Mouse (Mus musculus): ENCODE results near the gene Nat9. TPM values are rescaled to one million over a fixed set of nuclear protein-coding genes. Genes with fewer than 3 reads are reported as not detected.

Gene Nat9
- polyA plus RNA-seq, 1 experiment = 36.9 TPM

DNA sequence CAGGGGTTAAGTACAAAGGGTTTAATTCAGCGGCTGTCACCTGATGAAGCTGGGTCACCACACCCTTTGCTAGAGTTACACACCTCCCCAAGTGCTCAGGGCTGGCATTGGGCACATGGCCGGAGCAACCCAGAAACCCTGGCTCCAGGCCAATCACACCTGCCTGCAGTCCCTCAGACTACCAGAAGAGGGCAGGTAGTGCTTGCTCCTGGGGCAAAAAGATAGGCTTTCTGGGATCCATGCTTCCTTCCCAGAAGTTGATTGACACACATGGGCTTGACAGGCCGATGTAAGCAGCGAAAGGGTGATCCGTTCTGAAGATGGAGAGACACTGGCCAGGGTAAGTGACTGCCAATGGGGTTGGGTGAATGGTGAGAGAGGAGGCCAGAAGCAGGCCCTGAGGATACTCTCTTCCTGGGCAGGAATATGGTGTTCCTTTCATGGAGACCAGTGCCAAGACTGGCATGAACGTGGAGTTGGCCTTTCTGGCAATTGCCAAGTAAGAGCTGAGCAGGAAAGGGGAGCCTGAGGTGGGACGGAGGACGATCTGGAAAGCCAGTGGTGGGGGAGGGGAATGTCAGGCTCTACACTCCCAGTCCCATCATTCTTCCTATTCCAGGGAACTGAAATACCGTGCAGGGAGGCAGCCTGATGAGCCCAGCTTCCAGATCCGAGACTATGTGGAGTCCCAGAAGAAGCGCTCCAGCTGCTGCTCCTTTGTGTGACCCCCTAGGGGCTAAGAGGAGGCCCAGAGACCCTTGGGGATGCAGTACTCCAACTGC is 27.5 kb downstream of the Nat9 start:
- DNase-seq (ENCODE audit: extremely low spot score in 1 of 2, low spot score in 1 of 2) = peak in 1 of 2 experiments; percentile 70

DNA sequence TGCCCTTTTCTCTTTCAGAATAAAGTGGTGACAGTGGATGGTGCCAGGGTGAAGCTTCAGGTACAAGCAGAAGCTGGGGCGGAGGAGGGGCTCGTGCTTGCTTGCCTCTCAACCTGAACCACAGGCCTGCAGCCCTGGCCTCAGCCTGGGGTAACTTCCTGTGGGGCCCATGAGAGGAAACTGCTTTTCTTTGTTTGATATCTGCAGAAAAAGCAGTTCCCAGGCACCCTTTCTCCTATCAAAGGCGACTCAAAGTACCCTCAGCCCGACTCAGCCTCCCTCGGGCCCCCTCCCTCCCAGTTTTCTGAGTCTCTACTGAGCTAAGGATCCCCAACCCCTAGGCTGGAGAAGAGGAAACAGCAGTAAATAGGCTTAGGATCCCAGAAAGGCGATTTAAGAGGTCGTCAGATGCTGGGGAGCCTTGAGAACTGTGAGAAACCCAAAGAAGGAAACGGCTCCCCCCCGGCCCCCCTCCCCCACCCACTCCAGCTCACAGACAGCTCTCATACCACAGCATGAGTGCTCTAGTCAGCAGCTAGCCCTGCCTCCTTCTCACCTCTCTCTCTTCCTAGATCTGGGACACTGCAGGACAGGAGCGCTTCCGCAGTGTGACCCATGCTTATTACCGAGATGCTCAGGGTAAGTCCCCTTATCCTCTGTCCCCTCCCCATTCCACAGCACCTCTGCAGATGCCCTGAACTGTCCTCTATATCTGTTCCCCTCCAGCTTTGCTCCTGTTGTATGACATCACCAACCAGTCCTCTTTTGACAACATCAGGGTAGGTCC is 29.5 kb downstream of the Nat9 start:
- no peak for DNase-seq (ENCODE audit: extremely low spot score in 1 of 2, low spot score in 1 of 2)

- DNase-seq (ENCODE audit: extremely low spot score in 1 of 2, low spot score in 1 of 2) = no peak
Observed at GRCm38 (mm10) chr11:115155053-115155634, 32.5 kb downstream of the Nat9 start.

GRCm38 (mm10) chr11:115153699-115154292 is 33.9 kb downstream of the Nat9 start:
- peak in 1 of 2 experiments; percentile 72 for DNase-seq (ENCODE audit: extremely low spot score in 1 of 2, low spot score in 1 of 2)

- no peak for DNase-seq (ENCODE audit: extremely low spot score in 1 of 2, low spot score in 1 of 2)
Observed at GRCm38 (mm10) chr11:115153088-115153487, 34.6 kb downstream of the Nat9 start.

DNA sequence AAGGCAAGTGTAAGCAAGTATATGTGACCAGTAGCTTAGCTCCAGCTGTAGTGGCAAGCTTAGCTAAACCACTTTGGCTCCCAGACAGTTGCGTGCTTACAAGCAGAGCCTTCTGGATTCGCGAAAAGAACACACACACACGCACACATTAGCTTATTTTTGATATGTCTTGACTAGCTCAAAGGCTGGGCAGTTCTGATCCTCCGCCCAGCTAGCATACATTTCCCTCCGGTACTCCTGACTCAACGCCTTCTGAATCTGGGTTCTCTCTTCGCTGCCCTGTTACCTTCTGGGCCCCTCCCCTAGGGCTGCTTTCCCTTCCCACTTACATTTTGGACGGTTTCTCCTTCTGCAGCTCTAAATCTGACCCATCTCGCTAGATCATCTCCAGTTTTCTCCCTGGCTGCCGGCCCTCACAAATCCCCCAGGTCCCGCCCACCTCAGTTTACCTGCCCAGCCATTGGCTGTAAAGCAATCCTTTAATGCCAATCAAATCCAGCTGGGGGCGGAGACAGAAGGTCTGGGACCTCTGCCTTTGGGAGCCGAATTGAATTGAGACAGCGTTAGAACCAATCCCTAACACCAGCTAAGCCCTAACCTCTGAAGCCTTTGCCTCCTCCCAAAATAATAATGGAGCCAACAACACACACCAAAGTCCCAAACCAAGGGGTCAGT is 35.8 kb downstream of the Nat9 start:
- DNase-seq (ENCODE audit: extremely low spot score in 1 of 2, low spot score in 1 of 2) = no peak

DNA sequence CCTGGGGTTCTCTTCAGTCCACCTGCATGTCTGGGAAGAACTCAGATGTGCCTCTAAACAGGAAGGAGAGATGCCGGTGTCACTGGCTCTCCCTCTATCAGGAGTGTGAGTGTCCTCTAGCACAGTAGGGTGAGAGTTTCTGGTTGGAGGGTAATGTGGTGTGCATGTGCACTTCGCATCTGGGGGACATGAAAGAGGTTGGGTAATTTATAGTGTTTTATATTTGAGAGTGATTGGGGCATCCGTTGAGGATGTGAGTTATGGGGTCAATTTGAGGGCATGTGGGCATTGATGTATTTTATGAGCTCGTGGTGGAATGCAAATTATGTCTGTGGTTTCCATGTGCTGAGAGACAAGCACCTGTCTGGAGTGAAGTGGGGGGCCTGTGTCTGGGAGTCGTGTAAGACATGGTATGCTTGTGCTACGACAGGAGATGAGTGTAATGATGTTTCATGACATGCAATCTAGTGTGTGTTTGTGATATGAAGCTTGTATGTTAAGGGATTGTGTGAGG is 36.9 kb downstream of the Nat9 start:
- DNase-seq (ENCODE audit: extremely low spot score in 1 of 2, low spot score in 1 of 2) = no peak

- DNase-seq (ENCODE audit: extremely low spot score in 1 of 2, low spot score in 1 of 2) = no peak
Observed at GRCm38 (mm10) chr11:115147813-115148212, 39.8 kb downstream of the Nat9 start.

GRCm38 (mm10) chr11:115141970-115142369 is 45.7 kb downstream of the Nat9 start:
- no peak for DNase-seq (ENCODE audit: extremely low spot score in 1 of 2, low spot score in 1 of 2)

- DNase-seq (ENCODE audit: extremely low spot score in 1 of 2, low spot score in 1 of 2) = no peak
Observed at GRCm38 (mm10) chr11:115138597-115139262, 48.9 kb downstream of the Nat9 start.

DNA sequence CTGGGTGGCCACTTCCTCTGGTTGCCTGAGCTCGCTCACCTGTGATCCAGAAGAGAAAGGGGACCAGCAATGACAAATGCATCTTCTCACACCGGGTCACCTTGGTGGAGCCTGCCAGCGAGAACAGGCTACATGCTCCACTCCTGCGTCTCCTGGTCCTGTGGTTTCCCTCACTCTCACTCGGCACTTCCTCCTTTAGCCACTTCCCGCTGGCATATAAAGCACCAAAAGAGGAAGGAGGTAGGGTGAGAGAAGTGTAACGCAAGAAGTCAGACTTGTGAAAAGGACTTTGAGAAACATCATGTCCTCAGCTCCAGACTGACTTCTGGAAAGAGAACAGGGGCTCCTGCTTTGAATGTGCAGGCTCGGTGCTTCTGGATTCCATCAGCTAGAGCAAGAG is 53.9 kb downstream of the Nat9 start, which contains the start of gene Cd300lf:
TSS of gene Cd300lf (minus strand) at position 193 of the 400 bp plus-strand sequence.
- no peak for DNase-seq (ENCODE audit: extremely low spot score in 1 of 2, low spot score in 1 of 2)

Other genes starting within 250 kb of the Nat9 start
- not detected in 2 replicates for gene Cd300c, start 218.7 kb downstream of the Nat9 start, polyA plus RNA-seq (2012; rRNA removed)
- 0.08 and 0.16 TPM in 2 replicates for gene Cd300ld, start 197.9 kb downstream of the Nat9 start, polyA plus RNA-seq (2012; rRNA removed)
- gene Cd300c2, start 186.0 kb downstream of the Nat9 start, polyA plus RNA-seq (2012; rRNA removed) = 5.3 and 7.1 TPM in 2 replicates
- gene Cd300ld2, start 171.7 kb downstream of the Nat9 start, polyA plus RNA-seq (2012; rRNA removed) = 0.30 TPM in 1 of 2 replicates, not detected in the other
- 0.30 and 0.55 TPM in 2 replicates for gene Cd300ld4, start 160.8 kb downstream of the Nat9 start, polyA plus RNA-seq (2012; rRNA removed)
- 0.86 TPM in 1 of 2 replicates, not detected in the other for gene Cd300ld5, start 150.1 kb downstream of the Nat9 start, polyA plus RNA-seq (2012; rRNA removed)
- gene Cd300ld3, start 139.4 kb downstream of the Nat9 start, polyA plus RNA-seq (2012; rRNA removed) = 0.68 and 0.86 TPM in 2 replicates
- 0.06 and 0.22 TPM in 2 replicates for gene Cd300e, start 125.7 kb downstream of the Nat9 start, polyA plus RNA-seq (2012; rRNA removed)
- 22.7 and 25.3 TPM in 2 replicates for gene Rab37, start 96.4 kb downstream of the Nat9 start, polyA plus RNA-seq (2012; rRNA removed)
- gene Cd300lf, start 53.9 kb downstream of the Nat9 start, polyA plus RNA-seq (2012; rRNA removed) = 0.12 and 0.29 TPM in 2 replicates
- gene Slc9a3r1, start 24.5 kb downstream of the Nat9 start, polyA plus RNA-seq (2012; rRNA removed) = 85.4 and 93.7 TPM in 2 replicates
- gene Tmem104, start 372 bp downstream of the Nat9 start, polyA plus RNA-seq (2012; rRNA removed) = 10.2 and 10.4 TPM in 2 replicates
- gene Grin2c, start 79.4 kb upstream of the Nat9 start, polyA plus RNA-seq (2012; rRNA removed) = 55.1 and 55.6 TPM in 2 replicates
- gene Fdxr, start 89.2 kb upstream of the Nat9 start, polyA plus RNA-seq (2012; rRNA removed) = 33.1 and 34.4 TPM in 2 replicates
- 13.2 and 13.9 TPM in 2 replicates for gene Fads6, start 109.8 kb upstream of the Nat9 start, polyA plus RNA-seq (2012; rRNA removed)
- 14.6 and 19.2 TPM in 2 replicates for gene Otop2, start 119.3 kb upstream of the Nat9 start, polyA plus RNA-seq (2012; rRNA removed)
- gene Ush1g, start 134.2 kb upstream of the Nat9 start, polyA plus RNA-seq (2012; rRNA removed) = 7.8 and 8.6 TPM in 2 replicates
- 0.30 and 0.34 TPM in 2 replicates for gene Otop3, start 146.9 kb upstream of the Nat9 start, polyA plus RNA-seq (2012; rRNA removed)
- gene Hid1, start 179.9 kb upstream of the Nat9 start, polyA plus RNA-seq (2012; rRNA removed) = 97.9 and 106 TPM in 2 replicates
- 22.7 and 23.1 TPM in 2 replicates for gene Cdr2l, start 194.1 kb upstream of the Nat9 start, polyA plus RNA-seq (2012; rRNA removed)
- gene Mrpl58, start 215.9 kb upstream of the Nat9 start, polyA plus RNA-seq (2012; rRNA removed) = 129 and 134 TPM in 2 replicates
- 785 and 842 TPM in 2 replicates for gene Atp5h, start 232.1 kb upstream of the Nat9 start, polyA plus RNA-seq (2012; rRNA removed)
- gene Kctd2, start 232.3 kb upstream of the Nat9 start, polyA plus RNA-seq (2012; rRNA removed) = 71.8 and 78.7 TPM in 2 replicates